Mouse (Mus musculus): ENCODE measurements at regions not wholly inside any gene's neighbourhood (a gene's known extent, or its start where the extent isn't known, plus 50 kb on each side); places are given as distances from the start of the nearest gene placed in this dataset.
A peak's percentile ranks its signal among the peaks of the same experiment; 100 is the strongest.

DNA sequence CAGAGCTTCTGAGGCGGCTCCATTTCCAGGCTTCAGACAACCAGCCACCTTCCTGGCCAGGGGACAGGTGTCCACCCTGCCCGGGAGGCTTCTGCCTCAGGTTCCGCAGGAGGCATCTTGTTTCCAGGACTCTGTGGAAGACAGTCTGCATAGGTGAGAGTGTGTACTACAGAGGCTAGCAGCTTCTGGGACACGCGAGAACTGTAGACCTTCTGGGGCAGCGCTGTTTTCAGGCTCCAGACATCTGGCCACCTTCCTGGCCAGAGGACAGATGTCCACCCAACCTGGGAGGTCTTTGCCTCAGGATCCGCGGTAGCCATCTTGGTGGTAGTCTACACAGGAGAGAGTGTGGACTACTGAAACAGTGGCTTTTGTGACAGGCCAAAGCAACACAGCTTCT lies 258.8 kb upstream of the Pglyrp3 start:
- no peaks in the 10 kb centered on the region; the same call in 1 of the 2 replicates for H3K9me3 ChIP-seq (ENCODE audit: control insufficient read depth, low read length)
- no peaks in the 10 kb centered on the region for H3K4me1 ChIP-seq (replicated peaks; ENCODE audit: control insufficient read depth, insufficient read depth, low read length)
- DNase-seq (ENCODE audit: low spot score) (peak; percentile 45), ATAC-seq (replicated peaks; ENCODE audit: low FRiP score) (no peak)
- H3K4me2 ChIP-seq (ENCODE audit: low read depth, low read length, severe bottlenecking) = no peak overlapping the region
- H3K9ac ChIP-seq (ENCODE audit: low read length) = no peak overlapping the region
- H3K4me3 ChIP-seq (ENCODE audit: low read depth, low read length) = no peak overlapping the region
- no peaks in the 10 kb centered on the region for H3K36me3 ChIP-seq (ENCODE audit: control insufficient read depth, insufficient read depth, low read length)
- H3K27me3 ChIP-seq (ENCODE audit: control insufficient read depth, insufficient read depth, low read length) = no peaks in the 10 kb centered on the region
- WGBS = 96% methylated on average over 8 of the region's 8 CpGs
- no peak overlapping the region for H3K27ac ChIP-seq (ENCODE audit: low read depth, low read length)
